Mouse (Mus musculus): ENCODE results near the gene Gjd3.
A peak's percentile ranks its signal among the peaks of the same experiment; 100 is the strongest.

The Gjd3 gene

GRCm38 (mm10) chr11:98963191-98964021, 19.4 kb downstream of the Gjd3 start:
- DNase-seq (ENCODE audit: low read depth, low spot score), result peak; percentile 93

GRCm38 (mm10) chr11:98962421-98963095, 20.3 kb downstream of the Gjd3 start:
- DNase-seq (ENCODE audit: low read depth, low spot score), result peak; percentile 48

DNA sequence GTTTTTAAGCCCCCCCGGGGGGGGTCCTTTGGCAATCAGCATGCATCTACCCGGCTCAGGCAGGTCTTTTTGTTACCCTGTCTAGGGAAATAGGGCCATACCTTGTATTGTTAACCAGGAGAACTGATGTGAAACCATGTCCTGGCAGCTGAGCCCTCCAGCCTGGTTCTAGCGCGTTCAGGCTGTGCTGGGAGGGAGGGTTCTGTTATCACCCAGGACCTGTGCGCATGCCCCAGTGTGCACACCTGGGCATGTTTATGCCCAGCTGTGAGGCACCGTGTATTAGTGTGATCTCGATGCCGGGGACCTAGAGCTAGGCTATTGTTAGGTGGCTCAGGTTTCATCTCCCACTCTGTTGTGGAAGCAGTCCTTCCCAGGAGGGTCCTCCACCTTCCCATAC, 21.1 kb downstream of the Gjd3 start:
- peak; percentile 48 for DNase-seq (ENCODE audit: low read depth, low spot score)

GRCm38 (mm10) chr11:98961051-98961592, 21.7 kb downstream of the Gjd3 start:
- DNase-seq (ENCODE audit: low read depth, low spot score), result peak; percentile 73

DNA sequence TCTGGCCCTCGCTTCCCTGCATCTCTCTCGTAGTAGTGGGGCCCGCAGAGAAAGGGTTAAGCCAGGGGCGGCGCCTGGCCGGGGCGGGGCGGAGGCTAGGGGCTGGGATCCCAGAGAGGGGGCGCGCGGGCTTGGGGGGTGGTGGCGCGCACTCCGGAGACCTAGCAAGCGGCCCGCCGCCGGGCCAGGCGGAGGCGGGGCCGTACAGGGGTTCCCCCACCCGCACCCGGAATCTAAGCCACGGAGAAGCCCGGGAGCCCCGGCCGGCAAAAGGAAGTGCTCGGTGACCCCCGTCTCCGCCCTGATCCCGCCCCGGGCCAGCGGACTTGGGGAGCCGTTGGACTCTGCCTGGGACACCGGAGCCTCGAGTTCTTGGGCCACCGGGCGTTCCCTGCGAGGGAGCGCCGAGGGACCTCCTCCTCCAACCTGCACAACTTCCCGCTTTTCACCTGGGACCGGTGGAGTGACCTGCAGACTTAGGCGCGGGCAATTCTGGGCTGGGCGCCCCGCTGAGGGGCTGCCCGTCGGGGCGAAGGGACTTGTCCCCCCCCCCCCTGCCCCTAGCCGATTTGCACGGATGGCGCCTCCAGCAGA, 22.4 kb downstream of the Gjd3 start:
- peak; percentile 68 for DNase-seq (ENCODE audit: low read depth, low spot score)

DNA sequence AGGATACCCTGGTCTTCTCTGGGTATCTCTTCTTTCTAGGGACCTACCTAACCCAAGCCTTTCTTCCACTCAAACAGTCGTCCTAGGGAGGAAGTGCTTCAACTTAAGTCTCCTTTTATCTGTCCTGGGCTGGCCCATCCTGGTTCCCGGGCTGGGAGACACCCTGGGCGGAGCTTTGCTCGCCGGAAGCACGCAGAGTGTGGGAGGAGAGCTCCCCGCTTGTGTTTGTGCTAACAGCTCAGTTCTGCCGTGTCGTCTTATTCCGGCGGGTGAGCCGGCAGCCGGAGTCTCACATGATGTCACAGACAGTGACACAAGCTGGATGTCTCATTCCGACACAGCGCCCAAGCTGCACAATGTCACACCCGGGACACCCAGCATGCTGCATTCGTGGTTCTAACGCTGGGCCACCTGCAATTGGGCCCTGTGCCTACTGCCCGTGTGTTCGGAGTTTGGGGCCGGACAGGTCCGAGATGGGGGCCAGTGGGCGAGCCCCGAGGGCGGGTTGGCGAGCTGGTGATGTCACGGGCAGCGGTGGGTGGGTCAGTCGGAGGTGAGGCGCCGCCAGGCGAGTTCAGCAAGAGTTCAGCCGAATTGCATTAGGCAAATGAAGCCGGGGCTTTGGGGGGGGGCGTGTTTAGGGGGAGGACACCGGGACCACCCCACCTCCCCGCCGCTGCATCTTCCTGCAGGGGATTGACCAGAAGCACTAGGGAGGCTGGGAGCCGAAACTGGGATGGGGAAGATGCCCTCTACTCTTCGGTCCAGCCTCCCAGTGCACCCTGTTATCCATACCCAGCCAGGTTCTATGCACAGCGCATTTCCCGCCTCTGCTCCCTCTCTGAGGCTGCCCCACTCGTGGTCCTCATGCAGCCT, 23.1 kb downstream of the Gjd3 start:
- peak; percentile 87 for DNase-seq (ENCODE audit: low read depth, low spot score)

- no peak for DNase-seq (ENCODE audit: low read depth, low spot score)
Observed at GRCm38 (mm10) chr11:98956340-98956739, 26.5 kb downstream of the Gjd3 start.

GRCm38 (mm10) chr11:98955707-98956235, 27.0 kb downstream of the Gjd3 start:
- DNase-seq (ENCODE audit: low read depth, low spot score), result no peak

DNA sequence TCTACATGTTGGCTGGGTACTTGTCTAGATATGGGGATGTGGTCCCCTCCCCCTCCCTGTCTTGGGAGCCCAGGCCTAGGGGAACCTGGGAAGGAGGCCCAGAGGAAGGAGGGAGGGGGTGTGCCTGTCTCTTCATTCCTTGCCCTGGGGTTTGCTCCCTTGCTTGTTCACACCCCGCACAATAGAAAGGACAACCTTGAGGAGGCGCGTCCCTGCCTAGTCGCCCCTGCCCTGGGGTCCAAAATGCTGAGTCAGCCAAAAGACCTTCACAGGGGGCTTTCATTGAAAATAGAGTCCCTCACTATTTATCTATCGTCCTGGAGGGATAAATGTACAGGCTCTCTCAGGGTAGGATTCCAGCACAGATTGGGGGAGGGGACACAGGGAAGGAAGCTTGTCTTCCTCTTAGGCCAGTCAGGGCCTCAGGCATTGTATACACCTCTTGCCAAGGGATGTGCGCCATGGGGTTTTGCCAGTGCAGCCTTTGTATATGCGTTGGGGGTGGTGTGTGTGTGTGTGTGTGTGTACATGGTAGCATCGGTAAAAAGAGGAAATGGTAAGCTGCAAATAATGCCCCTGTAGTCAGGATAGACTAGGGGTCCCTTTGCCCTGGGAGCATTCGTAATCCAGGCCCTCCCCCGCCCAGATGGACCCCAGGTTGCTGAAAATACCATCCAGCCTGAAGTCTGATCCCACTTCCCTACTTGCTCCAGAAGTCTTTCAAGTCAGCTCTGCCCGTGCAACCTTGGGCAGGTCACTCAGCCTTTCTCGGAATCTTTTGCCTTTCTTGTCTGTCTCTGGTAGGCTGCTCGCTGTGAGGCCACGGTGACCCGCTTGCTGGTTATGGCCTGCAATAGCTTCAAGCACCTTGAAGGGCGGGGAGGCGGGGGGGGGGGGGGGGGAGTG, 27.8 kb downstream of the Gjd3 start:
- DNase-seq (ENCODE audit: low read depth, low spot score), result peak; percentile 36

DNA sequence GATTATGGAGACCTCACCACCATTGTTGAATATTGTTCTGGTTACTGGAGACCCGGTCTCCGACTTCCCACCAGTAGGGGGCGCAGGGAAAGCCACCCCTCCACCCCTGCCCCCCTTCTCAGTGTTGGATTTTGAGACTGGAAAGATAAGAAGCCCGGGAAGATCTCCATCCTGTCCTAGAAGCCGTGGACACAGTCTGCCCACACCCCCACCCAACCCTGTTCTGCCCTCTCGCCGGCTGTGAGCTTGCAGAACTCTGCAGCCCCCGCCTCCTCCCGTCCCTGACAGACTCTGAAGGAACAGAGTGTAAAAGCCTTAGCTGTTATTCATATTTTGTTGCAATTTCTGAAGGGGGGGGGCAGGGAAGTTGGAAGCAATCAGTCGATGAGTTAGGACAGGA, 28.4 kb downstream of the Gjd3 start:
- DNase-seq (ENCODE audit: low read depth, low spot score), result peak; percentile 77

GRCm38 (mm10) chr11:98953835-98954320, 28.9 kb downstream of the Gjd3 start:
- DNase-seq (ENCODE audit: low read depth, low spot score), result no peak

- DNase-seq (ENCODE audit: low read depth, low spot score), result no peak
Observed at GRCm38 (mm10) chr11:98953361-98953760, 29.5 kb downstream of the Gjd3 start.

DNA sequence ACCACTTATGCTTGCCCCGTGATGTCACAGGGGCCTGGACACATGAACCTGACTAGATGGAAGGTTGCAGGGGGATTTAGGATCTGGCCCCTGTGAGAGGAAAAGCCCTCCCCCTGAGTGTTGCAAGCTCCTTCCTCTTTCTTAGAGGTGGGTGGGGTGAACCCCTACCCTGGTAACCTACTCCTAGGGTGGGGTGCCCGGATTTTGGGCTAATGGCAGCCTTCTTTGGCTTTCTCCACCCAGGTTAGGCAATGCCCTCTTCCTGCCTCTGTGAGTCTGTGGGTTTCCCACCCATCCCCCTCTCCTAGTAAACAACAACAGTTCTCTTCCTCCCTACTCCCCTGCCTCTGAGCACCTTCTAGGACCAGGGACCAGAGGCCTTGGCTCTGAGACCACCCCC, 30.1 kb downstream of the Gjd3 start:
- no peak for DNase-seq (ENCODE audit: low read depth, low spot score)

DNA sequence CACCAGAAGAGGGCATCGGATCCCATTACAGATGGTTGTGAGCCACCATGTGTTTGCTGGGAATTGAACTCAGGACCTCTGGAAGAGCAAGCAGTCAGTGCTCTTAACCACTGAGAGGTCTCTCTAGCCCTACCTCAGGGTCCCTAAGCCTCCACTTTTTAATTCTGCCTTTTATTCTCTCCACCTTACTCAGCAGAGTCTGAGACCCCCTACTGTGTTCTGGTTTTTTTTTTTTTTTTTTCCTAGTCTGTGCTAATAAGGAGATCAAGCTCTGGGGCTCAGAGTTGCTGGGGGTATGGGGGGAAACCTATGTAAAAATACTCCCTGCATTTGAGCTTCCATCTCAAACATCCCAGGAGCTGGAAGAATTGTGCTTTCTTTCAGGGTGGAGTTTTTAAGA, 30.7 kb downstream of the Gjd3 start:
- no peak for DNase-seq (ENCODE audit: low read depth, low spot score)

DNA sequence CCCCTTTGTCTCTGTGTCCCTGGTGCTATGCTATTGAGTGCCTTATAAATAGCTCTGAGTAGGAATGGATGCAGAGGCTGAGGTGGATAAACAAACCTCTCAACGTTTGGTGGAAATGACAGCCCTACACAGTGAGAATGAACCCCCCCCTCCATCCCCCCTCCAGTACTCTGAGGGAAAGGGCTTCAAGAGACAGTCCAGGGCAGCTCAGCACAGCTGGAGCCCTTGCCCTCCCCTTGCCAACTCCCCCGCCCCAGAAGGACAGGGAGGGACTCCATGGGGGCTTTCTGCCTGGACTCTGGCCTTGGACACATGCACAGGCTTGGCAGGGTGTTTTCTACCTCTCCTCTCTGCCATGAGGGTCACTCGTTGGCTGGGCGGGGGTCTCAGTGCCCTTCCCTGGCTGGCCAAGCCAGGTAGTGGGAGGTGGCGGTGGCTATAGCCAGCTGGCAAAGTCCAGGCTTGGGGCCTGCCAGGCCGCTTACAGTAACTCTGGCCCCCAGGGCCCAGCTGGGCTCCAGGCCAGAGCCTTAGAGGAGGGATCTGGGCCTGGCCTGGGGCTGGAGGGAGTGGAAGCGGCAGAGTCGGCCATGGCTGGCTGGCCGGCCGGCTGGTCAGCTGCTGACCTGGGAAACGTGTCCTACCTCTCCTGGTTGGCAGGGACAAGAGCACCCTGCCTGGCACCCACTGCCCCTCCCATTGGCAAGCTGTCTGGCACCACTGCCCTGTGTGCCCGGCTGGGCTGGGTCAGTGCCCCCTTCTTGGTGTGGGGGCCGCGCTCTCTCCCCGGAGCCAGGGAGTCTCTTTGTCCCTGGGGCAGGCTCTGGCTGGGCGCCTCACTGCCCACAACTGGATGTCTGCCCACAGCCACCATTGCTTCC, 31.6 kb downstream of the Gjd3 start:
- DNase-seq (ENCODE audit: low read depth, low spot score), result peak; percentile 94

DNA sequence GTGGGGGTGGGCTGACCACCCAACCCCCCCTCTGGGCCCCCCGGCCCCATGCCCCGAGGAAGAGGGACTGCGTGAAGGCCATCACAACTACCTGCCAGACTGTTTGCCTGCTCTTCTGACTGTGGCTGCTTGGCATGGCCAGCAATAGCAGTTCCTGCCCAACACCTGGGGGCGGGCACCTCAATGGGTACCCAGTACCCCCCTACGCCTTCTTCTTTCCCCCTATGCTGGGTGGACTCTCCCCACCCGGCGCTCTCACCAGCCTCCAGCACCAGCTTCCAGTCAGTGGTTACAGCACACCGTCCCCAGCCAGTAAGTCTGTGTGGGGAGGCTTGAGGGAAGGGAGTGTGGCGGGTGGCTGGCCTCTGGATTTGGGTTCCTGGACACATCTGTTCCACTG, 32.3 kb downstream of the Gjd3 start:
- DNase-seq (ENCODE audit: low read depth, low spot score), result no peak

GRCm38 (mm10) chr11:98949958-98950460, 32.8 kb downstream of the Gjd3 start:
- no peak for DNase-seq (ENCODE audit: low read depth, low spot score)

- DNase-seq (ENCODE audit: low read depth, low spot score), result no peak
Observed at GRCm38 (mm10) chr11:98949242-98949957, 33.4 kb downstream of the Gjd3 start.
